Mouse (Mus musculus): ENCODE measurements around the gene Cd163l1.

The Cd163l1 gene

DNA sequence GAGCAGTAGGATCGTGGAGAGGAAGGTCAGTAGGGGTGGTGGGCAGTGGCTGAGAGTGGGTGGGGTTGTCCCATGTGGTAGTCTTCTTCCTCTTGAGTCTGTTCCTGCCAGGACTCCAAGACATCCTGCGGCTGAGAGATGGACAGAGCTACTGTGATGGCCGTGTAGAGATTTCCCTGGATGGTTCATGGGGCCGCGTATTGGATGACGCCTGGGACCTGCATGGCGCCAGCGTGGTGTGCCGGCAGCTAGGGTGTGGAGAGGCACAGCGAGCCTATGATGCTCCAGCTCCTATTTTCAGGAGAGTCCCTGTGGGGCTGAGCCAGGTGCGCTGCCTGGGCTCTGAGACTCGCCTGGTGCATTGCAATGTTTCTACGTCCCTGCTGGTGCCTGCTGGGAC is 6.1 kb downstream of the Cd163l1 start:
- DNase-seq, result no peak

GRCm38 (mm10) chr7:140228476-140228875 is 10.4 kb downstream of the Cd163l1 start:
- no peak for DNase-seq

- DNase-seq, result no peak
Measured at GRCm38 (mm10) chr7:140231026-140231425, 13.0 kb downstream of the Cd163l1 start.

- DNase-seq, result no peak
Measured at GRCm38 (mm10) chr7:140233696-140234095, 15.6 kb downstream of the Cd163l1 start.

GRCm38 (mm10) chr7:140247216-140247615 is 29.1 kb downstream of the Cd163l1 start, which contains the start of gene 5830411N06Rik:
5830411N06Rik (plus strand) TSS chr7:140247284.
- DNase-seq, result no peak

DNA sequence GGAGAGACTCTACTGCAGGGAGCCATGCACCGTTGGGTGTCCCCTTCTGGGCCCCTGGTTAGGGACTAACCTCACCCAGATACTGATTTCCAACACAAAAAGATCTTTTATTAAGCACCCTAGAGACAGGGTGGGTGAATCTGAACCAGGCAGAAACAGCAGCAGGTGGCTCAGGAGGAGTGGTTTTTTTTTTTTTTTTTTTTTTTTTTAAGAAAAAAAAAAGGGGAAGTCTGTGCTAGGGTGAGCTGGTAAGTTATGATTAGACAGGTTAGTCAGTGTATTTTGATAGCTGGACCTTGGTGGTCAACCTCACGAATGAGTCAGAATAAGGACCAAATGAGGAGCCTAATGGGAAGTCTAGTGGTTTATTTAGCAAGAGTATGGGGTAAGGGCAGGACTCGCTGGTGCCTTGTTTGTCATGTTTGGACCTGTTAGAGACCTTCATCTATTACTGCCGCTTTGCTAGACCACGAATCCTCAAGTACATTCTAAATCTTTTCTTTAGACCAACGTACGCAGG is 35.8 kb downstream of the Cd163l1 start:
- DNase-seq, result no peak
